Mouse (Mus musculus) splenic B cell, adult 2 months (primary cell): ENCODE measurements around the gene Lgals3bp.
A peak's percentile ranks its signal among the peaks of the same experiment; 100 is the strongest.

Experiments
- DNase-seq: peaks from one replicate; pipeline ENCODE4 v3.0.0-alpha.2; 2011; ENCODE audit warnings: low read depth, low spot score
- H3K27me3 ChIP-seq: 2 replicates; pipeline ENCODE4 v1.6.1; 2012; ENCODE audit warnings: mild to moderate bottlenecking, low read length, moderate library complexity, mixed read lengths; ENCODE audit not compliant: control insufficient read depth, poor library complexity, insufficient read depth, severe bottlenecking
- H3K36me3 ChIP-seq: 2 replicates; pipeline ENCODE4 v1.6.1; 2012; ENCODE audit warnings: mild to moderate bottlenecking, low read length, moderate library complexity, mixed read lengths; ENCODE audit not compliant: control insufficient read depth, poor library complexity, insufficient read depth, severe bottlenecking

The Lgals3bp gene

DNA sequence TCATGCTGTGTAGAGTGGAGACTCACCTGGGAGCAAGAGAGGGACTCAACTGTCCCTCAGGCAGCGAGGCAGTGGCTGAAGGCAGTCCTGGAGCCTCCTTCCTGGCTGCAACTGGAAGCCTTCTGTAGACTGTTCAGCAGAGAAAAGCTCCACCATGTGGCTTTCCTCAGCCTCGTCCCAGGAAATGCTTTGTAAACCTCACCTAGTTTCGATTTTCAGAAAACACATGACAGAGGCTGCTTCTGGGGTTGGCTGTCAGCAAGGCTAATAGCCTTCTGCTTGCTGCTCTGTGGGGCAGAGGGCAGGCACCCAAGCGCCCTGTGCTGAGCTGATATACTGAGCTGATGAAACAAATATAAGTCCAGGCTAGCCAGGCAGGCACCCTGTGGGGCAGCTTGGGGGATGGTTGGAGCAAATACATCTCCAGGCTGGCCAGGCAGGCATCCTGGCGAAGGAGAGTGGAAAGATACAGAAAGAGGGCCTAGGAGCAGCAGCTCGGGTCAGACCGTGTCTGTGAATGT lies at the start of gene Lgals3bp:
Gene Lgals3bp, minus strand, starts transcription at position 333 of the 521 bp plus-strand sequence.
- peak; percentile 48 for DNase-seq
- H3K27me3 ChIP-seq, result no peaks in the 10 kb centered on the region
- H3K36me3 ChIP-seq, result no peaks in the 10 kb centered on the region

DNA sequence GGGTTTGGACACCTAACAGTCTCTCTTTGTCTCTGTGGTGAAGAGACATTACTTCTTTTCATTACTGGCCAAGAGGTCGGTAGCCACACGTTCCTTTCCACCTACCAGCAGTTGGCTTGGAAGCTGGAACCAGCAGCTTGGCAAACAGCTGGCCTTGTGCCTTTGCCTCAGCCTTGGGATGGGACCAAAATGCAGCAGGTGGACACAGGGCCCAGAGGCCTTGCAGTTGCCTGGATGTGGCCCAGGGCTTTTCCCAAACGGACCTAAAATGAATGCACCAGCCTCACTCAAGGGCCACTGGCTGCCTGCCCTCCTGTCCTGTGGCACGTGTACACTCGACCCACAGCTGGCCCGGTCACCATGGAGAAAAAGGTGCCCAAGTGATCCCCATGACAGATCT lies 49.3 kb upstream of the Lgals3bp start:
- no peaks in the 10 kb centered on the region for H3K27me3 ChIP-seq
- DNase-seq, result no peak
- no peaks in the 10 kb centered on the region for H3K36me3 ChIP-seq

DNA sequence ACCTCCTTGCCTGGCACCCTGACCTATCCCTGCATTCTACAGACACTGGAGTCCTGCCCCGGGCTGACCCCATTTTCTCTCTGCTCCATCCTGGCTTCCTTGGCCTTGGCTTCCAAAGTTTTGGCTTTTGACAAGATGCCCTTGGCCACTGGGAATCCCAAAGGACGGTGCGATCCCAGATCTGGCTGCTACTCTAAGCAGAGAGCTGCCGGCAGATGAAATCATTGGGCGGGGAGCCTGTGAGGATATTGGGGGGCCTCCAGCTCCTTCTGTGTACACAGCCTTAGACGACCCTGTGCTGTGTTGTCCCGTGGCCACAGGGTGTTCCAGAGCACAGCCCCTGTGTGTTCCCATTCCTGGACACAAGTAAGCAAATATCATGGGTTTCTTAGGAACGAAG lies 46.5 kb upstream of the Lgals3bp start:
- no peaks in the 10 kb centered on the region for H3K36me3 ChIP-seq
- no peaks in the 10 kb centered on the region for H3K27me3 ChIP-seq
- no peak for DNase-seq

DNA sequence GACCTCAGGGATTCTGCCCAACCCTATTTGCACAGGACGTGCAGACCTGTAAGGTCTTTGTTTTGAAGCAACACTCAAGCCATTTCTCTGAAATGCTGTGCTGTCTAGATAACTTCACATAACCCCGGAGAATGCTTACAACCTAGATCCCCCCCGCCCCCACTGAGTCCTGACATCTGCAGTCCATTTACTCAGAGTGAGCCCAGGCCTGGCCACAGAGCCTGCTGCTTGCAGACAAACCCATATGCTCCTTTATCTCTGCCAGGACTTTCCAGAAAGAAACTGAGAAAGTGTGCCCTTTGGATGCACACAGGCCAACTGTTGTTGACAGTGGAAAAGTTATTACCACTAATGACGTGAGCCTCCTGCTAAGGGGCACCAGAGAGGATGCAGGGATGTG lies 45.5 kb upstream of the Lgals3bp start:
- Histone ChIP-seq H3K27me3 (no peaks in the 10 kb centered on the region), H3K36me3 (no peaks in the 10 kb centered on the region)
- DNase-seq, result no peak

DNA sequence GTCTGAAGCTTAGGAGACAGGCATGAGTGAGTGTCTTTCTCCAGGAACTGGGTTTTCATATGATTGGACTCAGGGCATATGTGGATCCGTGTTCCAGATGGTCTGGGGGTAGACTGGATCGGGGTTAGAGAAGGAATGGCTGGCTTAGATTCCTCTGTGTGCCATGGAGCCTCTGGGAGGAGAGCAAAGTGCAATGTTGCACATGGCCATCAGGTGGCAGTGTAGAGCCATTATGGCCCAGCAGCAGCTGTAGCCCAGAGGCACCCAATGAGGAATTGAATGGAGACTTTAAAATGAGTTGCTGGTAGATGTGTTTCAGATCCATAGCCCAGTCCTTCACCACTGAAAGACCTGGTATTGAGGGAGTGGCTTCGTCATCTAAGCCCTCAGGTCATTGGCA lies 44.0 kb upstream of the Lgals3bp start:
- peak; percentile 83 for DNase-seq

DNA sequence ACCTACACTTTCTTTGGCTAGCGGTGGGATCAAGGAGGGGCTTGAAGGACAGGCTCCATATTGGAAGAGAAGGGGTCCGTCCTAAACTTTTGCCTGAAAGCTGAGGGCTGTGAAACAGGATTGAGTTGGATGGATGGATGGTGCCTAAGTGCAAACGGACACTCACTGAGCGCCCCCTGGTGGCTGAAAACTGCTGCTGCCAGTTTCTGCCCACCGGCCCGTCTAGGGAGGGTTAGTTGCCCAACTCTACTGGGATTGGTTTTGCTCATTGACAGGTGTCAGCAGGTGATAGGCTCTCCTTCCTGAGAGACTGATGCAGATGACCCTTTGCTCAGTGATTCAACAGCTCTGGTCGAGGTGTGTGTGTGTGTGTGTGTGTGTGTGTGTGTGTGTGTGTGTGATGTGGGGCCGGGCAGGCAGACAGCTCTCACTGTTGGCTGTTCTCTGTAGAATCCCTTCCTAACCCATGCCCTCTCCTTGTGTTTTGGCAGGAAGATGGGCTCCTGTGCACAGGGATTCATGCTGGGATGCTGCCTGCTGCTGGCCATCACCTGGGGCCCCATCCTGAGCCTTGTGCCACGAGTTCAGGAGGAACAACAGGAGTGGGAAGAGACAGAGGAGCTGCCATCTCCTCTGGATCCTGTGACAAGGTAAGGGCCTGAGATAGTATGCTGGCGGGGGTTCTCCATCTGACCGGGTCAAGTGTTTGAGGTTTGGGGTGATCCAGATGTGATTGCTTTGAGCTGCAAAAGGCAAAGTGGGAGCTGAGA lies 41.5 kb upstream of the Lgals3bp start:
- Histone ChIP-seq H3K36me3 (no peaks in the 10 kb centered on the region), H3K27me3 (no peaks in the 10 kb centered on the region)
- peak; percentile 69 for DNase-seq

More for the DNA sequence above, 44.0 kb upstream of the Lgals3bp start:
- H3K27me3 ChIP-seq, result no peaks in the 10 kb centered on the region
- H3K36me3 ChIP-seq, result no peaks in the 10 kb centered on the region

DNA sequence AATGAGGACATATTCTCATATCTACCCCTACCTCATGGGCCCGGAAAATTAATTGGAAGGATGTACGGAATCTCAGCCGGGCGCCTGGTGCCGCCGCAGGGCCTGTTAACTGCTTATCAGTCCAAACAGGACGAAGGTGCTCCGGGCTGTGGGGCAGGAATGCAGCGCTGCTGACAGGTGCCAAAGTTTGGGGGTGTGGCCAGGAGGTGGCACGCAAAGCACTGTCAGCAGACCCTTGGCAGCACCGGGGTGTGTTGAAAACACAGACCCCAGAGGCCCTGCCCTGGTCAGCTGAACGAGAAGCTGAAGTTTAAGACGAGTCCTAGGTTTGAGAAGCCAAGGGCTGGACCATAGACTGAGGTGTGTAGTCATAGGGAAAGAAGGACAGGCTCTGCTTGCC lies 40.8 kb upstream of the Lgals3bp start:
- Histone ChIP-seq H3K27me3 (no peaks in the 10 kb centered on the region), H3K36me3 (no peaks in the 10 kb centered on the region)
- DNase-seq, result no peak

DNA sequence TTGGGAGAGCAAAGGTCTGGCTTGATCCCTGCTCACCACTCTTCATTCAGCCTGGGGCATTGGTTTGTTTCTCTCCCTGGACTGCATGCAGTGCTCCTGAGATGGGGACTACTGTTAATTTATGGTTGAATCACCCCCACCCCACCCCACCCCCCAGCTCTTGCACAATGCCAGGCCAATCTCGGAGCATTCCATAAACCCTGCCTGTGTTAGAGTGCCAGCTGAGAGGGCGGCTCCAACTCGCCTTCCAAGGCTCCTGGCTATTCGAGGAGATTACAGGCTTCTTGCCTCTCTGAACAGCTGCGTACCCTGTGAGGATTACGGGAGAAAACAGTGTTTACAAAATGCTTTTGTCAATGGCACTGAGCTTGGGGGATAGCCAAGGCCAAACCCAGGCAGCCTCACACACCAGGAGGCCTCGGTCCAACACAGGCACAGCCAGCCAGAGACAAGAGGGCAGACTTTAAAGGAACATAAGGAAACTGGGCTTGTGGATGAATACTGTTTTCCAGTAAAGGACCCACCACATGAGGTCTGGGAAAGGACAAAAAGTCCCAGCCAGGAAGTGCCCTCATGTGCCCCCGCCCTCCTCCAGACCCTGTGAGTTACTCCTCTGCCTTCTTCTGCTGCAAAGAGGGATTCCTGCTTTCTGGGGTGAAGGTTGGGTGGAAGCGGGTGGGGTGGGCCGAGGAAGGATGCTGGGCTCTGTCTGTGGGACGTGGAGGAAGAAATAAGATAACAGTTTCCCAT lies 36.9 kb upstream of the Lgals3bp start:
- Histone ChIP-seq H3K27me3 (no peaks in the 10 kb centered on the region), H3K36me3 (no peaks in the 10 kb centered on the region)
- no peak for DNase-seq

DNA sequence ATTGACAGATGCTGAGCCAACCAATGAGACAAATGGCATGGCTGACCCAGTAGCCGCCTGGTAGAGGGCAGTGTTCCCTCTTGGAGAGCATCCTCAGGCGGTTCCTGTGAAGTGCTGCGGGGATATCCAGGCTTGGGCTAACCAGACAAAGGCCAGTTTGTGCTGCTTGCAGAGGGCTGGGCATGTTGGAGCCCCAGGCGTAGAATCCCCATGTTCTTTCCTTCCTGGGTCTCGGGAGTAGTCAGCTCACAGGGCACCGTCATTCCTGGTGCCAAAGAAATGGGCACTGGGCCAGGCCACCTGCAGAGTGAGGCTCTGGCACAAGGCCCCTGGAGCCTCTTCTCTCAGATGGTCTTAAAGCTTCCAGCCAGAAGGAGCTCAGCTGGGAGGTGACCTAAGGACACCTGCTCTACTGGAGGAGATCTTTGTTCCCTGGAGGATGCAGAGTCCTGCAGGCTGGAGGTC lies 34.6 kb upstream of the Lgals3bp start:
- H3K36me3 ChIP-seq, result no peaks in the 10 kb centered on the region
- H3K27me3 ChIP-seq, result no peaks in the 10 kb centered on the region
- no peak for DNase-seq

DNA sequence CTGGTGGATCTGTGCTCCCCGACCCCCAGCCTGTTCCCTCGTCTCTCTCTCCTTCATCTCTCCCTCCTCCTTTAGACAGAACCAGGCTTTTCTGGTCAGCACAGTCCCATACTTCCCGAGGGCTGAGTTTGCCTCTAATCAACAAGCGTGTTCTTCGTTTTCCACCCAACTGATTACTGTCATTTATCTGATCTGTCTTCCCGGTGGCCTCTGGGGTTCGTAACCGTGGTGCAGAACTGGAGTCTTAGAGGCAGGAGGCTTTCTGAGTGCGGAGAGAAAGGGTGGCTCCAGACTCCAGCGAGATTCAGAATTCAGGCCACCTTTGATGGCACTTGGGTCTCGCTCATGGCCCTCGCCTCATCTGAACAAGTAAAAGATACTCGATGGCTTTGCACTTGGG lies 32.2 kb upstream of the Lgals3bp start:
- Histone ChIP-seq H3K36me3 (no peaks in the 10 kb centered on the region), H3K27me3 (no peaks in the 10 kb centered on the region)
- no peak for DNase-seq

DNA sequence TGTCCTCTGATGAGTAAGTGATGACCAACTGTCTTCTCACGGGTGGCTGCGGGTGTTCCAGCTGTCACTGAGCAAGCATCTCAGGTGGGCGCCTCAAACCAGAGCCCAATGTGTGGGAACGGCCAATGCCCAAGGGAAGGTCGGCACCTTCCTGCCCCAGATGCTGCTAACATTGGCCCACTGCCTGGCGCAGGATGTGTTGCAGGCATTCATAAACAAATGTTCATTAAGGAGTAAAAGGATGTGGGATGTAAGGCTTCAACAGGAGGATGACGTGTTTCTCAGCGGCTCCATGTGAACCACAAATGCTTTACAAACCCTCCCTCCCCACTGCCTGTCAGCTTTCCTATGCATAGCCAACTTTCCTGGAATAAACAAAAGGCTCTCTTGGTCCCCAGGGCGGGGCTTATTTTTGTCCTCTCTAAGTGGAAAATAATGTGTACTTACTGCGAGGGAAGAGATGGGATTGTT lies 31.5 kb upstream of the Lgals3bp start:
- no peak for DNase-seq
- Histone ChIP-seq H3K36me3 (no peaks in the 10 kb centered on the region), H3K27me3 (no peaks in the 10 kb centered on the region)

DNA sequence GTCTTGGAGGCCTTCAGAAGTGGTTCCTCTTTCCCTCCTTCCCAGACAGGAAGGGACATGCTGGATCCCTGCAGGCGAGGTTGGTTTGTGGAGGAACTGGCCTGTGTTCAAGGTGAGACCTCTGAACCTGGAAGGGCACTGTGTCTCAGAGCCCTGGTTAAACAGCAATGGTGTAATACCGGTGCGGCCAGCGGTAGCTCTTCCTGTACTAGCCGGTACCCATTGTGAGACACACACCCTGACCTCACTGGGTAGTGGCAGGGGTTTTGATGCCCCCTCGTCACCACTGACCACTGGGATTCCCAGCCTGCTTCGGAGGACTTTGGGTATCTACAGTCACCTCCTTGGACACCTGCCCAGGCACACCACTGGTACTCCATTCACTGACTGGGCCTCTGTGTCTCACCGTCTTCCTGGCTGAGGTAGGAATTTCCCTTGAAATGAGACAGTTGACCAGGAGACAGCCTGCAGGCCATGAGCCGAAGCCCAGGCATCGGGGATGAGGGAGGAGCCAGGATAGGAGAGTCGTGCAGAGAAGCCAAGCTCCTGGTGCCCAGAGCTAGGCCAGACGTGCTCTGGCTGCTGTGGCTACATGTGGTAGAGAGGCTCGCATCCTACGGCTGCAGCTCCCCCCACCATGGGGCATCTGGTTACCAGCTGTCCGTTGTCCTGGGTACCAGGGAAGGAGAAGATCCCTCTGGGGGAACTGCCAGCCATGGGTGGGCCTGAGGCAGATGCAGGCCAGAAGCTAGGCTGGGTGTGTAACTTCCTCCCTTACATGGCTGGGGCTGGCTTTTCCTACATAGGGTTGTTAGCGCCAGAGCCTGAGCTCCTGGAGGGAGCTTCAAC lies 29.4 kb upstream of the Lgals3bp start:
- no peaks in the 10 kb centered on the region for H3K36me3 ChIP-seq
- no peak for DNase-seq
- no peaks in the 10 kb centered on the region for H3K27me3 ChIP-seq

DNA sequence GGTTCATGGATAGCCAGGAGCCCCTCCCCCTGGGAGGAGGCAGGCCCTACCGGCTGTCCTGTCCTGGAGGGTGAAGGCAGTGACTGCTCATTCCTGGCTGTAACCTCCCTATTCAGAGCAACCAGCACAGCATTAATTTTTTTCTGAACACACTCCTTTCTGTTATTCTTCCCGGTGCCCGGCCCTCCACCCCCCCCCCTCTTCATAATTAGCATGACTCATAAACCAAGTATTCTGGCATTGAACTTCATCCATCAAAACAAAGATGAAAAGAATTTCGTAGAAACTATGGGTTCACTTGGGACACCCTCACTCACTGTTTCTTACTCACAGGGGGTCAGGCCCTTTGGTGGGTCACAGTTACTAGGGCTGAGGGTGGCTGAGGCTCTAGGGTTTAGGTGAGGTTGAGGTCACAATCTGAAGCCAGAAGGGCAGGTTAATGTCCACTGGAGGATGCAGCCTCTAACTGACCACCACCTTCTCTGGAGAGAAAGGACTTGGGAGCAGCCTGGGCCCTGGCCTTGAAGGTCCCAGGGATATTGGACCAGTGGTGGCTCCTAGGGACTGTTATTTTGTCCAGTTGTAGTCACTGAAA lies 28.5 kb upstream of the Lgals3bp start:
- Histone ChIP-seq H3K36me3 (no peaks in the 10 kb centered on the region), H3K27me3 (no peaks in the 10 kb centered on the region)
- no peak for DNase-seq
